Mouse (Mus musculus): Measurements from ENCODE around the gene Sel1l2. TPM values are rescaled to one million over a fixed set of nuclear protein-coding genes. Genes with fewer than 3 reads are reported as not detected.
"Not testable (repeated sequence)": the region's sequence is repeated elsewhere in the genome, so short reads cannot be mapped to it uniquely, and the experiment has no call there.

Sel1l2 gene
- polyA plus RNA-seq, 2 experiments from 2014 or later = not detected

DNA sequence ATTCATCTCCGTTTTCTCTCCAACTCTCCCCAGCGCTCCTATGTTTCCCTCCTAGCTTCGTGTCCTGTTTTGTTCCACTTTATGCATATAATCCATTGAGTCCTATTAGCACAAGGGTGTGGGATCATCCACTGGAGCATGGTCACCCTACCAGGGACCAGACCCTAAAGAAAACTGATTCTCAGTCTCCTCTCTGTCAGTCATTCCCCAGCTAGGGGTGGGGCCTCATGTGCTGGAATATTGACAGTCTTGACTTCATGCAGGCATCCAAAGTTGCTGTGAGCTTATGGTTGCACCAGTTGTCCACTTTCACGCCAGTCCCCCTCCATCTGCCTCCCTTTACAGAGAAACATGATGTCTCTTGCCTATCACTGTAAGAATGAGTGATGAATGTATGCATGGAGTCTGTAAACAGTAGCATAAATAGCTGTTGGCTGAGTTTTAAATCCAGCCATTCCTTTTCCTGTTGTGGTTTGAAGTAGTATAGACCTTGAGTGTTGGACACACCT is 174.9 kb downstream of the Sel1l2 start:
- ATAC-seq = no peak

DNA sequence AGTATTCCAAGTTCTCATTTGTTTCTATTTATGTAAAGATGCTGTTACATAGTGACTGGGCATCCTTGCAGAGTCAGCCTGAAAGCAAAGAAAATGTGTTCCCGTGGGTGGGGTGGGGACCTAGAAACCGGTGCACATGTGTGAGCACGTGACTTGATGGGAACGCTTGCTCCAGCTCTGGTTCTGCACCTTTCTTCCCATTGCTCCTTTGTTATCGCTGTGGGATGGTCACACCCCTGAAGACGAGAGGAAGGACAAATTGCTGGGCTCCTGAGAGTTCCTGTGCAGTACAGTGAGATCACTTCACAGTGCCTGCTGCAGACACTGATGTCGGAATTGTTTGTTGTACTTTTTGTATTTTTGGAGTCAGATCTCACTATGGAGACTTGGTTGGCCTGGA is 185.8 kb downstream of the Sel1l2 start:
- no peak for ATAC-seq

DNA sequence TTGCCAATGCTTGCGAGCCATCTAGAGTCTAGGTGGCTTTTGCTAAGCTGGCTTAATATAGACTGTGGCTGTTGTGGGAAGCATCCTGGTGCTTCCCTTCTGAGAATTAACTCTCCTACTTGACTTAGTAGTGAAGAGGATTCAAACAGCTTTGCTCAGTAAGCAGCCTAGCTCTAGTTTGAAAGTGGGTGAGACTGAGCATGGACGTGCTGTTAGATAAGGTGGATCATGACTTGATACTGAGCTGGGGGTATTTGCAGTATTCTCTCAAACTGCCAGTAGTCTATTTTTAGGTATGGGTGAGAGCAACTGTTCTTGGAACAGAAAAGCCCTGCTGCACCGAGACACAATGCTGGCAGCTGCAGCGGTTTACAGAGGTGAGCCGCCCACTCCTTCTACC is 186.9 kb downstream of the Sel1l2 start:
- ATAC-seq = no peak

DNA sequence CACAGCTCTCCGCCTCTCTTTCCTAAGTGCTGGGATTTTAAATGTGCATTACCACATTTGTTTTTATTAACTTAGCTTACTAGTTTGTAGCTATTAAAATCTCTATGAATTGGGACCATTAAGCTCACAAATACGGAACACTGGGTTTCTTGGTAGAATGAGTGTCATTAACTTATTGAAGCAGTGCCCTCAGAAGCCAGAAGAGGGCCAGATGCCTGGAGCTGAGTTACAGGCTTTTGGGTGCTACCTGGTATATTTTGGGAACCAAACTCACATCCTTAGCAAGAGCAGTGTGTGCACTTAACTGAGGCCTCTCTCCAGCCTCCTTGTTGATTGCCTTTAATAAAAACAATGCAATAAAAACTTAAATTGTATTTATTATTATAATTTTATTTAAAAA is 188.8 kb downstream of the Sel1l2 start:
- ATAC-seq = no peak

DNA sequence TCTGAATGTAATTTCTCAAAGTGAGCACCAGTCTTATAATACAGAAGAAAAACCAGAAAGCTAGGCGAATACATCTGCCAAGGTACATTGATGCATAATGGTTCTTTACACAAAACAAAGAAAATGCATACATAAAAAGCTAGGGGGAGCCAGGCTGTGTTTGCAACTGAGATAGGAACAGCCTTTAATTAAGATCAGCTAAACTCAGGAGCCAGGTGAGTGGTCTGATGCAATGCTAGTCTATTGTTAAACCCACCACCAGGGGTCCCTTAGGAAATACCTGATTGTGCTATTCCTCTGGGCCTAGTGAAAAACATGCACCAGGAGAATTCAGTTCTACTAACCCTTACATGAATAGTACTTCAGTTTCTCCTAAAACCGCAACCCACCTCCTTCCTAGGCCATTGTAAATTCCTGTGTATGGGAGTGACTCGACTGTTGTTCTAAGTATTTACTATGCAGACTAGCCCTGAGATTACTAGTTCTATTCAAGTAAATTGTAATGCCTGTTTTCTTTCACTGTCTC is 203.8 kb downstream of the Sel1l2 start:
- not testable (repeated sequence) for ATAC-seq

Other genes starting within 250 kb of the Sel1l2 start
- gene Gm17374, start 237.7 kb downstream of the Sel1l2 start, polyA plus RNA-seq (2017; shearing (Covaris generic)) = not detected
- gene Esf1, start 219.1 kb downstream of the Sel1l2 start, polyA plus RNA-seq (2017; shearing (Covaris generic)) = 10 to 100 TPM; 23.1 to 29.2 TPM
- gene Ndufaf5, start 219.1 kb downstream of the Sel1l2 start, polyA plus RNA-seq (2017; shearing (Covaris generic)) = 10 to 100 TPM; 14.8 to 21.2 TPM
- gene Macrod2, start 5.6 kb upstream of the Sel1l2 start, polyA plus RNA-seq (2017; shearing (Covaris generic)) = under 1 TPM in 1 of 2 experiments, not detected in 1; 0.71 TPM